Comparison of ENCODE assay signal across 21 mouse cellular contexts in the genomic region with DNA sequence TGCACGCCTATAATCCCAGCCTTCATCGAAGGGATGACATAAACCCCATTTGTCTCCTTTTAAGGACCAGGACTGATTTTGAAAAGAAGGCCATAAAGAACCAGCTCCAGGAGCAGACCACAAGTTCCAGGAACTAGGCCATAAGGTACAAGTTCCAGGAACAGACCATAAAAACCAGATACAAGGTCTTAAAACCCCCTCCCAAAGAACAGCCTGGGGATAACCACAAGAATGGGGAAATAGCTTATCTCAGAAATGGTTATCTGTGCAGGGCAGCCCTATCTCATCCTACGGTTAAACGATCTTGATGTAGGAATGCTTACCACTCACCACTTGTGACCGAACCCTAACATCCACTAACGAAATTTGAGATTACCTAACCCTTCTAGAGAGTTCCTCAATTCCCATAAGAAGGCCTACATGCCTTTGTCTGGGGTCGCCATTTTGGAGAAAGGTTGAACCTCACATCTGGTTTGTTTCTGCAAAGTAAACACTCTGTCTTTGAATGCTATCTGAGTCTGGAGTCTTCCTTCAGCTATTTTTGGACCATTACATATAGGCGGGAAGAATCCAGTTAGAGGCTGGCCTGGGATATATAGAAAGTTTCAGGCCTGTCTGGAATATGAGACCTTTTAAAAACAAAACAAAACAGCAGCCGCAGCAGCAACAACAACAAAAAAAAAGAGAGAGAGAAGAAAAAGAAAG.
A peak's percentile ranks its signal among the peaks of the same experiment; 100 is the strongest.
DNase-seq lines count a peak whose midpoint lies in the region; ATAC-seq and TF ChIP-seq lines count a peak whose summit lies in the region.
"Had no signal": no experiment of that assay in that cellular context is flagged by ENCODE, and none has a peak within 500 bp of the region (broad histone marks: within the 10 kb centered on the region; RNA-seq: fewer than 3 reads in every experiment).

No protein-coding gene starts in this region.

- no peaks in the 10 kb centered on the region for H3K9me3 ChIP-seq in intestine, embryonic 15.5 days
- no peaks in the 10 kb centered on the region for H3K9me3 ChIP-seq in intestine, embryonic 16.5 days (ENCODE audit: control insufficient read depth, low read length)
- H3K9me3 ChIP-seq in MEL (replicated peaks; ENCODE audit: insufficient read depth, low read length), result no peaks in the 10 kb centered on the region
- no peaks in the 10 kb centered on the region for H3K9me3 ChIP-seq in forebrain, embryonic 13.5 days (replicated peaks)
- H3K9me3 ChIP-seq: forebrain, embryonic 12.5 days; heart, embryonic 15.5 days; hindbrain, embryonic 10.5 days; liver, embryonic 13.5 days; midbrain, embryonic 12.5 days; neural tube, embryonic 13.5 days had no signal

- no peak overlapping the region for H3K9ac ChIP-seq in intestine, embryonic 15.5 days
- H3K9ac ChIP-seq in intestine, embryonic 16.5 days (ENCODE audit: low read depth, low read length), result no peak overlapping the region
- peak overlapping the region; percentile 59 for H3K9ac ChIP-seq in MEL (ENCODE audit: control insufficient read depth, low read depth, low read length, poor library complexity, severe bottlenecking)
- no peak overlapping the region for H3K9ac ChIP-seq in forebrain, embryonic 13.5 days
- H3K9ac ChIP-seq: forebrain, embryonic 12.5 days; heart, embryonic 15.5 days; liver, embryonic 13.5 days; lung, embryonic 14.5 days; midbrain, embryonic 12.5 days; neural tube, embryonic 13.5 days had no signal

- DNase-seq in MEL (ENCODE audit: low read depth, low spot score), result peak; percentile 93
- DNase-seq in left cerebral cortex, adult 11 months (ENCODE audit: low spot score), result no peak
- DNase-seq: cerebellum, adult 8-10 months; kidney, adult 9 months; kidney, postnatal 25 days; liver, embryonic 13.5 days; lung, embryonic 14.5 days; right cerebral cortex, adult 18-20 months; thymus, postnatal 36 days had no signal

- H3K4me1 ChIP-seq in intestine, embryonic 15.5 days (replicated peaks), result no peaks in the 10 kb centered on the region
- no peaks in the 10 kb centered on the region; the same call in 1 of the 2 replicates for H3K4me1 ChIP-seq in intestine, embryonic 16.5 days (ENCODE audit: control insufficient read depth, insufficient read depth, low read length)
- peaks cover 46 to 80% of the 10 kb centered on the region in 2 experiments for H3K4me1 ChIP-seq in MEL (ENCODE audit: control insufficient read depth in 1 of 2, insufficient read depth in 2 of 2, low read length in 2 of 2)
- no peaks in the 10 kb centered on the region for H3K4me1 ChIP-seq in forebrain, embryonic 13.5 days
- H3K4me1 ChIP-seq: forebrain, embryonic 12.5 days; heart, embryonic 15.5 days; hindbrain, embryonic 10.5 days; midbrain, embryonic 12.5 days; neural tube, embryonic 13.5 days had no signal

- TF ChIP-seq CTCF in MEL (IDR thresholded peaks at IDR 0.05 in 2 of 3, conservative IDR thresholded peaks at IDR 0.05 in 1 of 3; ENCODE audit: control insufficient read depth in 1 of 3, insufficient read depth in 1 of 3, low read depth in 2 of 3, low read length in 3 of 3, poor library complexity in 1 of 3, severe bottlenecking in 1 of 3), result no peak

- TF ChIP-seq POLR2A in MEL (IDR thresholded peaks at IDR 0.05; ENCODE audit: control insufficient read depth in 1 of 2, insufficient read depth in 1 of 2, low read depth in 1 of 2, low read length in 2 of 2, poor library complexity in 1 of 2), result no peak; a peak in 1 of 4 replicates

- TF ChIP-seq EP300 in MEL (IDR thresholded peaks at IDR 0.05; ENCODE audit: low read depth in 1 of 2, low read length in 2 of 2), result peak; percentile 100

- no peaks in the 10 kb centered on the region for H3K27me3 ChIP-seq in intestine, embryonic 15.5 days (replicated peaks)
- no peaks in the 10 kb centered on the region for H3K27me3 ChIP-seq in intestine, embryonic 16.5 days (replicated peaks; ENCODE audit: control insufficient read depth, insufficient read depth, low read length)
- H3K27me3 ChIP-seq in MEL (ENCODE audit: control insufficient read depth in 1 of 2, insufficient read depth in 2 of 2, low read length in 2 of 2), result no peaks in the 10 kb centered on the region
- H3K27me3 ChIP-seq in forebrain, embryonic 13.5 days, result no peaks in the 10 kb centered on the region
- H3K27me3 ChIP-seq: forebrain, embryonic 12.5 days; heart, embryonic 15.5 days; liver, embryonic 13.5 days; midbrain, embryonic 12.5 days; neural tube, embryonic 13.5 days had no signal

- H3K27ac ChIP-seq in intestine, embryonic 15.5 days, result no peak overlapping the region; the same call in 1 of the 2 replicates
- no peak overlapping the region for H3K27ac ChIP-seq in intestine, embryonic 16.5 days (ENCODE audit: low read length)
- H3K27ac ChIP-seq in MEL (ENCODE audit: control insufficient read depth, low read depth, low read length), result peak overlapping the region; percentile 97
- no peak overlapping the region for H3K27ac ChIP-seq in forebrain, embryonic 13.5 days
- H3K27ac ChIP-seq: forebrain, embryonic 12.5 days; heart, embryonic 15.5 days; hindbrain, embryonic 10.5 days; liver, embryonic 13.5 days; macrophage; midbrain, embryonic 12.5 days; neural tube, embryonic 13.5 days had no signal

- no peak; the same call in none of the 2 replicates for TF ChIP-seq RAD21 in MEL (IDR thresholded peaks at IDR 0.05; ENCODE audit: low read depth, low read length)

- 52% methylated on average over 9 of the region's 9 CpGs for WGBS in intestine, embryonic 15.5 days
- WGBS in intestine, embryonic 16.5 days, result 46% methylated on average over 9 of the region's 9 CpGs
- 90% methylated on average over 9 of the region's 9 CpGs for WGBS in forebrain, embryonic 13.5 days

- H3K36me3 ChIP-seq in intestine, embryonic 15.5 days, result no peaks in the 10 kb centered on the region
- H3K36me3 ChIP-seq in intestine, embryonic 16.5 days (ENCODE audit: control insufficient read depth, insufficient read depth, low read length), result no peaks in the 10 kb centered on the region
- H3K36me3 ChIP-seq in MEL (ENCODE audit: control insufficient read depth in 1 of 2, insufficient read depth in 2 of 2, low read length in 2 of 2), result peaks cover 0 to 91% of the 10 kb centered on the region in 2 experiments; a peak in 2 of 4 replicates
- no peaks in the 10 kb centered on the region for H3K36me3 ChIP-seq in forebrain, embryonic 13.5 days (ENCODE audit: poor library complexity, severe bottlenecking)
- H3K36me3 ChIP-seq: forebrain, embryonic 12.5 days; heart, embryonic 15.5 days; hindbrain, embryonic 10.5 days; liver, embryonic 13.5 days; midbrain, embryonic 12.5 days; neural tube, embryonic 13.5 days had no signal

- peak; percentile 18; the same call in 1 of the 2 replicates for ATAC-seq in intestine, embryonic 15.5 days
- ATAC-seq in intestine, embryonic 16.5 days, result no peak; the same call in 1 of the 2 replicates
- peak; percentile 54 for ATAC-seq in common myeloid progenitor, adult 5-6 weeks (replicated peaks; ENCODE audit: low read depth, poor library complexity, severe bottlenecking)
- peak; percentile 61 for ATAC-seq in megakaryocyte progenitor cell, adult 5-6 weeks (replicated peaks; ENCODE audit: poor library complexity)
- no peak for ATAC-seq in forebrain, embryonic 13.5 days
- ATAC-seq: CD4-positive, CD25-positive, alpha-beta regulatory T cell, adult 4 months had no signal

- no peaks in the 10 kb centered on the region for H3K79me2 ChIP-seq in MEL (ENCODE audit: control insufficient read depth, insufficient read depth, low read length, poor library complexity)

- no peak overlapping the region for H3K4me2 ChIP-seq in intestine, embryonic 15.5 days (replicated peaks)
- no peak overlapping the region for H3K4me2 ChIP-seq in intestine, embryonic 16.5 days (ENCODE audit: low read depth, low read length)
- no peak overlapping the region for H3K4me2 ChIP-seq in forebrain, embryonic 13.5 days
- H3K4me2 ChIP-seq: forebrain, embryonic 12.5 days; heart, embryonic 15.5 days; liver, embryonic 13.5 days; lung, embryonic 14.5 days; midbrain, embryonic 12.5 days; neural tube, embryonic 13.5 days had no signal

- no peak overlapping the region for H3K4me3 ChIP-seq in intestine, embryonic 15.5 days (replicated peaks)
- H3K4me3 ChIP-seq in intestine, embryonic 16.5 days (ENCODE audit: low read length), result no peak overlapping the region
- no peak overlapping the region; a peak in 1 of 4 replicates for H3K4me3 ChIP-seq in MEL (ENCODE audit: control insufficient read depth in 1 of 2, insufficient read depth in 1 of 2, low read depth in 2 of 2, low read length in 2 of 2)
- no peak overlapping the region for H3K4me3 ChIP-seq in forebrain, embryonic 13.5 days
- H3K4me3 ChIP-seq: forebrain, embryonic 12.5 days; heart, embryonic 15.5 days; hindbrain, embryonic 10.5 days; liver, embryonic 13.5 days; midbrain, embryonic 12.5 days; neural tube, embryonic 13.5 days had no signal

TF ChIP-seq in MEL, 35 proteins besides CTCF, POLR2A, EP300 and RAD21 (continues in another document):
- TF ChIP-seq ETS1 (IDR thresholded peaks at IDR 0.05; ENCODE audit: low read depth, low read length), result peak; percentile 98
- peak; percentile 100 for TF ChIP-seq GATA1 (IDR thresholded peaks at IDR 0.05; ENCODE audit: low read depth, low read length)
- no peak for TF ChIP-seq MEF2A (IDR thresholded peaks at IDR 0.05; ENCODE audit: extremely low read depth, insufficient replicate concordance, low read depth, low read length, poor library complexity, severe bottlenecking)
- no peak for TF ChIP-seq ZKSCAN1 (IDR thresholded peaks at IDR 0.05; ENCODE audit: low read depth, low read length)
- peak; percentile 39; the same call in 1 of the 2 replicates for TF ChIP-seq SMC3 (IDR thresholded peaks at IDR 0.05; ENCODE audit: low read depth, low read length)
- TF ChIP-seq TAL1 (IDR thresholded peaks at IDR 0.05; ENCODE audit: low read length), result peak; percentile 64
- peak; percentile 100 for TF ChIP-seq SIN3A (IDR thresholded peaks at IDR 0.05; ENCODE audit: low read length)
- peak; percentile 8; the same call in 1 of the 2 replicates for TF ChIP-seq HCFC1 (IDR thresholded peaks at IDR 0.05; ENCODE audit: low read depth, low read length)
- peak; percentile 63 for TF ChIP-seq TBP (IDR thresholded peaks at IDR 0.05; ENCODE audit: low read depth, low read length)
- peak; percentile 70; the same call in 1 of the 2 replicates for TF ChIP-seq BHLHE40 (IDR thresholded peaks at IDR 0.05; ENCODE audit: borderline replicate concordance, low read depth, low read length)
- peak; percentile 32; the same call in 1 of the 2 replicates for TF ChIP-seq MAFK (IDR thresholded peaks at IDR 0.05; ENCODE audit: borderline replicate concordance, low read depth, low read length)
- TF ChIP-seq MXI1 (IDR thresholded peaks at IDR 0.05; ENCODE audit: low read depth, low read length), result no peak; the same call in 1 of the 2 replicates
- peak; percentile 96; the same call in 1 of the 2 replicates for TF ChIP-seq JUND (IDR thresholded peaks at IDR 0.05; ENCODE audit: low read depth, low read length)
- TF ChIP-seq POLR2AphosphoS2 (IDR thresholded peaks at IDR 0.05; ENCODE audit: low read length), result 0 out of 2 replicates have a peak, but pooled peaks have one; percentile 14
- peak; percentile 30; the same call in 1 of the 2 replicates for TF ChIP-seq ZC3H11A (IDR thresholded peaks at IDR 0.05; ENCODE audit: low read depth, low read length)
- TF ChIP-seq MAX (IDR thresholded peaks at IDR 0.05; ENCODE audit: low read length), result peak; percentile 11; the same call in 1 of the 2 replicates

Comparison
In these comparisons a context has a peak if more than half of its experiments do, and no peak if none do; other contexts are left out.
1. ATAC-seq: peak in intestine, embryonic 15.5 days (single experiment), common myeloid progenitor, adult 5-6 weeks (single experiment) and megakaryocyte progenitor cell, adult 5-6 weeks (single experiment); none in intestine, embryonic 16.5 days (single experiment) and forebrain, embryonic 13.5 days (single experiment).